Mouse (Mus musculus): ENCODE results near the gene Gadl1. TPM values are rescaled to one million over a fixed set of nuclear protein-coding genes. Genes with fewer than 3 reads are reported as not detected.

Gadl1 gene
- polyA plus RNA-seq, 1 experiment, result 3.6 TPM

GRCm38 (mm10) chr9:116085999-116086398 is 176.7 kb downstream of the Gadl1 start:
- Histone ChIP-seq H3ac (ENCODE audit: control insufficient read depth, insufficient read length) (no peak overlapping the region), H3K36me3 (ENCODE audit: control insufficient read depth, insufficient read depth) (peaks cover 3% of the 10 kb centered on the region), H3K4me2 (ENCODE audit: low read depth) (no peak overlapping the region), H3K79me2 (ENCODE audit: control insufficient read depth, insufficient read depth) (no peaks in the 10 kb centered on the region), H3K27me3 (ENCODE audit: control insufficient read depth, insufficient read depth, insufficient read length) (no peaks in the 10 kb centered on the region), H3K4me3 (no peak overlapping the region)
- TF ChIP-seq TCF3 (IDR thresholded peaks at IDR 0.05; ENCODE audit: insufficient read length, low read depth) (no peak), POLR2AphosphoS2 (IDR thresholded peaks at IDR 0.05; ENCODE audit: insufficient read length, low read depth) (peak; percentile 55)

GRCm38 (mm10) chr9:116087263-116087662 is 178.0 kb downstream of the Gadl1 start:
- H3K79me2 ChIP-seq (ENCODE audit: control insufficient read depth, insufficient read depth), result no peaks in the 10 kb centered on the region
- H3K4me3 ChIP-seq, result no peak overlapping the region
- no peak overlapping the region for H3ac ChIP-seq (ENCODE audit: control insufficient read depth, insufficient read length)
- H3K36me3 ChIP-seq (ENCODE audit: control insufficient read depth, insufficient read depth), result peaks cover 10% of the 10 kb centered on the region
- H3K27me3 ChIP-seq (ENCODE audit: control insufficient read depth, insufficient read depth, insufficient read length), result no peaks in the 10 kb centered on the region
- TF ChIP-seq CEBPB (IDR thresholded peaks at IDR 0.05; ENCODE audit: insufficient read depth, poor library complexity, severe bottlenecking) (no peak), USF1 (IDR thresholded peaks at IDR 0.05; ENCODE audit: low read depth) (no peak), TCF12 (IDR thresholded peaks at IDR 0.05; ENCODE audit: insufficient read depth, poor library complexity, severe bottlenecking) (no peak), POLR2A (IDR thresholded peaks at IDR 0.05; ENCODE audit: insufficient read length, low read depth) (no peak)
- H3K4me2 ChIP-seq (ENCODE audit: low read depth), result no peak overlapping the region

- H3K79me2 ChIP-seq (ENCODE audit: control insufficient read depth, insufficient read depth), result no peaks in the 10 kb centered on the region
- peaks cover 10% of the 10 kb centered on the region for H3K36me3 ChIP-seq (ENCODE audit: control insufficient read depth, insufficient read depth)
- TF ChIP-seq MYOG (IDR thresholded peaks at IDR 0.05; ENCODE audit: control insufficient read depth in 1 of 3, insufficient read depth in 1 of 3, insufficient read length in 2 of 3, low read depth in 2 of 3) (no peak), TCF12 (IDR thresholded peaks at IDR 0.05; ENCODE audit: insufficient read depth, poor library complexity, severe bottlenecking) (no peak), SRF (IDR thresholded peaks at IDR 0.05; ENCODE audit: control insufficient read depth, insufficient read length, low read depth) (no peak), POLR2AphosphoS2 (IDR thresholded peaks at IDR 0.05; ENCODE audit: insufficient read length, low read depth) (no peak), CEBPB (IDR thresholded peaks at IDR 0.05; ENCODE audit: insufficient read depth, poor library complexity, severe bottlenecking) (no peak), MAX (IDR thresholded peaks at IDR 0.05; ENCODE audit: low read depth) (no peak), E2F4 (IDR thresholded peaks at IDR 0.05; ENCODE audit: insufficient read depth) (no peak), MYOD1 (IDR thresholded peaks at IDR 0.05; ENCODE audit: control insufficient read depth in 1 of 3, insufficient read length in 2 of 3, low read depth in 2 of 3) (no peak), TCF3 (IDR thresholded peaks at IDR 0.05; ENCODE audit: insufficient read length, low read depth) (no peak), USF1 (IDR thresholded peaks at IDR 0.05; ENCODE audit: low read depth) (no peak), POLR2A (IDR thresholded peaks at IDR 0.05; ENCODE audit: insufficient read length, low read depth) (no peak), REST (IDR thresholded peaks at IDR 0.05; ENCODE audit: insufficient read depth, insufficient read length) (no peak)
- H3K27me3 ChIP-seq (ENCODE audit: control insufficient read depth, insufficient read depth, insufficient read length), result no peaks in the 10 kb centered on the region
- no peak overlapping the region for H3K4me3 ChIP-seq
- H3ac ChIP-seq (ENCODE audit: control insufficient read depth, insufficient read length), result no peak overlapping the region
- H3K4me2 ChIP-seq (ENCODE audit: low read depth), result no peak overlapping the region
These were observed 178.6 kb downstream of the Gadl1 start for GRCm38 (mm10) chr9:116087880-116088279.

GRCm38 (mm10) chr9:116088912-116089311 is 179.7 kb downstream of the Gadl1 start:
- no peaks in the 10 kb centered on the region for H3K79me2 ChIP-seq (ENCODE audit: control insufficient read depth, insufficient read depth)
- no peak overlapping the region for H3K4me3 ChIP-seq
- TF ChIP-seq SRF (IDR thresholded peaks at IDR 0.05; ENCODE audit: control insufficient read depth, insufficient read length, low read depth) (no peak), MAX (IDR thresholded peaks at IDR 0.05; ENCODE audit: low read depth) (no peak), E2F4 (IDR thresholded peaks at IDR 0.05; ENCODE audit: insufficient read depth) (no peak), REST (IDR thresholded peaks at IDR 0.05; ENCODE audit: insufficient read depth, insufficient read length) (no peak), POLR2AphosphoS2 (IDR thresholded peaks at IDR 0.05; ENCODE audit: insufficient read length, low read depth) (no peak), POLR2A (IDR thresholded peaks at IDR 0.05; ENCODE audit: insufficient read length, low read depth) (no peak), CEBPB (IDR thresholded peaks at IDR 0.05; ENCODE audit: insufficient read depth, poor library complexity, severe bottlenecking) (no peak), MYOG (IDR thresholded peaks at IDR 0.05; ENCODE audit: control insufficient read depth in 1 of 3, insufficient read depth in 1 of 3, insufficient read length in 2 of 3, low read depth in 2 of 3) (no peak), TCF12 (IDR thresholded peaks at IDR 0.05; ENCODE audit: insufficient read depth, poor library complexity, severe bottlenecking) (no peak), USF1 (IDR thresholded peaks at IDR 0.05; ENCODE audit: low read depth) (no peak)
- H3K4me2 ChIP-seq (ENCODE audit: low read depth), result no peak overlapping the region
- H3ac ChIP-seq (ENCODE audit: control insufficient read depth, insufficient read length), result no peak overlapping the region
- H3K27me3 ChIP-seq (ENCODE audit: control insufficient read depth, insufficient read depth, insufficient read length), result no peaks in the 10 kb centered on the region
- H3K36me3 ChIP-seq (ENCODE audit: control insufficient read depth, insufficient read depth), result peaks cover 10% of the 10 kb centered on the region

DNA sequence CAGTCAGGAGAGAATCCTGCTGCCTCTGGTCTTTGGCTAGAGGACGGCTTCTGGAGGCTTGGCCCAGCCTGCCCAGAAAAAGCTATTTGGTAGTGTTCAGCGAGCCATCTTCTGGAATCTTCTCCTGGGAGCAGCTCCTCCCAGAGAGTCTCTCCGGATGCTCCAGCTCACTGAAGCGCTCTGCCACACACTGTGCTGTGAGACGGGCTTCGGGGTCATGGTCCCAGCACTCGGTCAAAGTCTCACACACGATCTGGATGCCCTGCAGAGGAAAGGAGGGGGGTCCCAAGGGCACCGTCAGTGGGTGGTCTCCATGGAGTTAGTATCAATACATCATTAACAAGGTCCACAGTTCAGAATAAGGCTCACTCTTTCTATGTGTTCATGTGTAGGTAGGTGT is 181.0 kb downstream of the Gadl1 start:
- TF ChIP-seq MAX (IDR thresholded peaks at IDR 0.05; ENCODE audit: low read depth) (no peak), POLR2AphosphoS2 (IDR thresholded peaks at IDR 0.05; ENCODE audit: insufficient read length, low read depth) (no peak), POLR2A (IDR thresholded peaks at IDR 0.05; ENCODE audit: insufficient read length, low read depth) (no peak), MYOD1 (IDR thresholded peaks at IDR 0.05; ENCODE audit: control insufficient read depth in 1 of 3, insufficient read length in 2 of 3, low read depth in 2 of 3) (no peak), CEBPB (IDR thresholded peaks at IDR 0.05; ENCODE audit: insufficient read depth, poor library complexity, severe bottlenecking) (no peak), MYOG (IDR thresholded peaks at IDR 0.05; ENCODE audit: control insufficient read depth in 1 of 3, insufficient read depth in 1 of 3, insufficient read length in 2 of 3, low read depth in 2 of 3) (no peak), E2F4 (IDR thresholded peaks at IDR 0.05; ENCODE audit: insufficient read depth) (no peak), REST (IDR thresholded peaks at IDR 0.05; ENCODE audit: insufficient read depth, insufficient read length) (no peak), SRF (IDR thresholded peaks at IDR 0.05; ENCODE audit: control insufficient read depth, insufficient read length, low read depth) (no peak), TCF12 (IDR thresholded peaks at IDR 0.05; ENCODE audit: insufficient read depth, poor library complexity, severe bottlenecking) (no peak), TCF3 (IDR thresholded peaks at IDR 0.05; ENCODE audit: insufficient read length, low read depth) (no peak), USF1 (IDR thresholded peaks at IDR 0.05; ENCODE audit: low read depth) (no peak)
- Histone ChIP-seq H3K79me2 (ENCODE audit: control insufficient read depth, insufficient read depth) (no peaks in the 10 kb centered on the region), H3K27me3 (ENCODE audit: control insufficient read depth, insufficient read depth, insufficient read length) (no peaks in the 10 kb centered on the region), H3ac (ENCODE audit: control insufficient read depth, insufficient read length) (no peak overlapping the region), H3K4me3 (no peak overlapping the region), H3K36me3 (ENCODE audit: control insufficient read depth, insufficient read depth) (peaks cover 10% of the 10 kb centered on the region), H3K4me2 (ENCODE audit: low read depth) (no peak overlapping the region)
